Mouse (Mus musculus): Measurements from ENCODE around the gene Gm35315. TPM values are rescaled to one million over a fixed set of nuclear protein-coding genes. Genes with fewer than 3 reads are reported as not detected.
"Not testable (repeated sequence)": the region's sequence is repeated elsewhere in the genome, so short reads cannot be mapped to it uniquely, and the experiment has no call there.

Gm35315 gene
- total RNA-seq (2021) = under 1 TPM; 0.14 to 0.66 TPM
- not detected in 2 replicates for polyA plus RNA-seq (2012; rRNA removed)
- long read RNA-seq = 0 reads

DNA sequence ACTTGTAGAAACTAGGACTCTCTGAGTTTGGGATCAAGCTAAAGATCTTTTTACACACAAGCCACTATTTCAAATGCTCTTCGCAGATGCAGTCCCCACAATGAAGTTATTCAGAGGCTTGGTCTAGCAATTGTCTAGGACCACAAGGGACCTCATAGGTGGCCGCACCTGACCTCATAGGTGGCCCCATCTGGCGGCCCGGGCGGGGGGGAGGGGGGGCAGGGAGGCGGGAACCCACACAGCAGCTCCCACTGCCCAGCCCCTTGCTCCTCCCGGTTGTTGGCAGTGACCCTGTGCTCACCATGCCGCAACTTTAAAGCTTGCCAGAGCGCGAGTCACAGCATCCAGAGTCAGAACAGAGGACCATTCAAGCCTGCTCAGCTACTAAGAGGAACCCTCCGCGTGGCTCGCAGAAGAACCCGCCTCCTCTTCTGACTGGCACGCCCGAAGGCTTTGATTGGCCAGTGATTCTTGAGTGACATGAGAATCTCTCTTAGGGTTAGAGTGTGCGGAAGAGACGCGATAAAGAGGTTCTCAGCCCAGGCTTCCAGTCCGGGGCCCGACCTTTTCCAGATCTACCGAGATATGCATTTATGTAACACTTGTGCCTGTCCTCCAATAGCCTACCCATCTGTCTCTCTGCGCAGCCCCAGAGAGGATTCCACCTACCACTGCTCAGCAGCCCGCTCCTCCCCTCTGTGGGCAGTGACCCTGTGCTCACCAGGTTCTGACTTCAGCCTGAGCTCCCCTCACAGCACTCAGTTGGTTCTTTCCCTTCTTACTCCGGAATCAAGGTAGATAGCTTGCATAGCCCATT lies at the start of gene Gm35315:
Gm35315 (minus strand) TSS at position 391 of the 817 bp plus-strand sequence.
- peak; percentile 92 for DNase-seq

- DNase-seq = peak; percentile 19
Measured at GRCm38 (mm10) chr5:110143007-110143406, 48.8 kb upstream of the Gm35315 start.

- peak; percentile 73 for DNase-seq
Measured at GRCm38 (mm10) chr5:110142309-110142708, 48.1 kb upstream of the Gm35315 start.

GRCm38 (mm10) chr5:110140424-110140823 lies 46.2 kb upstream of the Gm35315 start:
- DNase-seq = no peak

- no peak for DNase-seq
Measured at GRCm38 (mm10) chr5:110139325-110139724, 45.1 kb upstream of the Gm35315 start.

GRCm38 (mm10) chr5:110137816-110138215 lies 43.6 kb upstream of the Gm35315 start:
- DNase-seq = no peak

DNA sequence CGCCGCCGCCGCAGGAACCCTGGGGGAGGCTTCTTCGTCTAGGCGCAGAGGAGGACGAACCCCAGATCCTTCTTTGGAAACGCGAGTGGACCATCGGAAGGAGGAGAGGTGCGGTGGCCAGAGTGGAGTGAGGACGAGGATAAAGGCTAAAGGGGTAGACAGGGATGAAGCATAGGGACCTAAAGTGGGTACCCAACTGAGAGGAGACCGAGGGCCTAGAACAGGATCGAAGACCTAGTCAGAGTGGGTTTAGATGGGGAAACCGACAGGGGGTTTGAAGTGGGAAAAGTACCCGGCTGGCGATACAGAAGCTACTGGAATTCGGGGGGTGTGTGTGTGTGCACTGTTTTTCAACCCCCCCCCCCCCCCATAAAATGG lies 41.9 kb upstream of the Gm35315 start:
- no peak for DNase-seq

- DNase-seq = peak; percentile 99
Measured at GRCm38 (mm10) chr5:110135293-110136086, 41.3 kb upstream of the Gm35315 start, which contains the start of gene Chfr. Chfr (plus strand) TSS chr5:110135842.

DNA sequence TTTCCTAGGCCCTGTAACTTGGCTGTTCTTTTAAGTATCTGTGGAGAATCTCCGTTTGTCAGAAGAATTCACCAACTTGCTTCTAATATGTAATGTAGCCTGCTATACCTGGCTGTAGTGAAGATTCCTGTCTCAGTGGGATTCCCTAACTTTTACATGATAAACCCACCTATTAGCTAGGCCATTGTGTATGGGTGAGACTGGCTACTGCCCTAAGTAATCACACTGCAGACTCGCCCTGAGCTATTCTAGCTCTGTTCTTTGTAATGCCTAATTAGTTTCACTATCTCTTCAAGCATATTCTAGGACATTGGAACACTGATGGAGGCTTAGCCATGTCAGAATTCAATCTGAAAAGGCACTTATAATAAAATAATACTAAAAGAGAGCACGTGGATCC lies 28.2 kb upstream of the Gm35315 start:
- DNase-seq = not testable (repeated sequence)

GRCm38 (mm10) chr5:110109991-110110441 lies 15.8 kb upstream of the Gm35315 start, which contains the start of gene Zfp605:
Zfp605 (plus strand) TSS chr5:110110092.
- DNase-seq = peak; percentile 91

- no peak for DNase-seq
Measured at GRCm38 (mm10) chr5:110108305-110108628, 14.0 kb upstream of the Gm35315 start.

- DNase-seq = peak; percentile 97
Measured at GRCm38 (mm10) chr5:110107581-110108304, 13.5 kb upstream of the Gm35315 start, which contains the start of gene Gtpbp6. Gtpbp6 (minus strand) TSS chr5:110108197.

- no peak for DNase-seq
Measured at GRCm38 (mm10) chr5:110106901-110107564, 12.8 kb upstream of the Gm35315 start.

- DNase-seq = peak; percentile 10
Measured at GRCm38 (mm10) chr5:110106140-110106871, 12.1 kb upstream of the Gm35315 start.

DNA sequence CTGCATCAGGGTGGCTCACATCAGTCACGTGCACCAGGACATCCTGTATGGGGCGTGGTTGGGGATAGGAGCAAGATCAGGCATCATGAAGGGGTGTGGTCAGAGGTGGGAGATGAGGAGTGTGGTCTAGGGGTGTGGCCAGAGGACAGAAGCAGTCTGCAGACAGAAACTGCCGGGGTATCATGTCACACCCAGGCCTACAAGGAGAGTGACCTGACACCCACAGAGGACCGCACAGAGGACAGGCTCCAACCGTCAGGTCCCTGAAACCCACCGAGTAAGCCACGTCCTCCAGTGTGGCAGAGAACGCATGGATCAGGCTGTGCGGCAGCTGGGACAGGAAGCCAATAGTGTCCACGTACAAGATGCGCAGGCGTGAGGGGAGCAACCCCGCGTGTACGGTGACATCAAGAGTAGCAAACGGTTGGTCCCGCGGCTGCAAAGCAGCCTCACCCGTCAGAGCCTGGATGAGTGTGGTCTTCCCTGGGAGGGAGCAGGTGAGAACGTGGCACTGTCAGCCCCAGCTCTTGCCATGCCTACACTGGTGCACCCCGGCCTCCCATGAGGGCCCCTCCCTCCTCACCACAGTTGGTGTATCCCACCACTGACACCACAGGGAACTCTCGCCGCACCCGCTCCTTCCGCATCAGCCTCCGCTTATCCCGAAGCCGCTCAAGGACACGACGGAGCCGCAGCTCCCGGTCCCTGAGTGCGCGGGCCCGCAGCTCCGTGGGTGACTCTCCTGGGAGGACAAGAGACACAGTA lies 10.6 kb upstream of the Gm35315 start:
- DNase-seq = peak; percentile 12

GRCm38 (mm10) chr5:110103901-110104615 lies 9.8 kb upstream of the Gm35315 start:
- no peak for DNase-seq

DNA sequence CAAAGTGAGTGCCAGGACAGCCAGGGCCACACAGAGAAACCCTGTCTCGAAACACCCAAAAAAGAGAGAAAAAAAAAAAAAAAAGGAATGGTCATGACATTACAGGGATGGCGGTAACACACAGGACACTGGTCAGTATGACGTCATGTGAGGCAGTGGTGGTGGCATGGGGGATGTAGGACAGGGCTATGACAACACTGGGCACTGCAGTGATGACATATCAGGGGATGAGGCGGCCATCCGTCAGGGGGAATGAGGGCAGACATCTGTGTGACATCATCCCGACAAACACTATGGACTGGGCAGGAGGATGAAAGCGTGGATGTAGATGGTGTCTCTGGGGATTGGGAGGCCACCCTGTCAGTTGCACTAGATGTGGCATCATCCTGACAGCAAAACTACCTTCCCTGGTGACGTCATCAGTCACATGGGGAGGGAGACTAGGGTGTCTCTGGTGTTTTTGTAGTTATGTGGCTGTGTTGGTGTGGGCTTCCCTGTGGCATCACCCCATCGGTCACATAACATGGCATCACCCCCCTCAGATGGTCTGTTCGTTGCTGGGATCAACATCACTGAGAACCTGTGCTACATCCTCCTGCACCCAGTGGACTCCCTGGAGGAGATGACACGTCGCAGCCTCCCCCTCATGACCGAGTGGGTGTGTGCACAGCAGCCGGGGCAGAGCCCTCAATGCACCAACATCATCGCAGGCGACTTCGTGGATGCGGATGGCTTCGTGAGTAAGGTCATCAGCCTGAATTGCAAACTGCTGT lies 8.8 kb upstream of the Gm35315 start:
- no peak for DNase-seq

- DNase-seq = no peak
Measured at GRCm38 (mm10) chr5:110102429-110102828, 8.2 kb upstream of the Gm35315 start.

Measured in adrenal gland, adult 2 months (tissue).